Mouse (Mus musculus) embryo, embryonic 10.5 days (tissue): ENCODE results near the gene Fam19a3.
"Not testable (repeated sequence)": the region's sequence is repeated elsewhere in the genome, so short reads cannot be mapped to it uniquely, and the experiment has no call there.

Experiments used
- DNase-seq: peaks from one replicate; pipeline ENCODE4 v3.0.0-alpha.2; 2015; ENCODE audit warnings: low spot score

The Fam19a3 gene

DNA sequence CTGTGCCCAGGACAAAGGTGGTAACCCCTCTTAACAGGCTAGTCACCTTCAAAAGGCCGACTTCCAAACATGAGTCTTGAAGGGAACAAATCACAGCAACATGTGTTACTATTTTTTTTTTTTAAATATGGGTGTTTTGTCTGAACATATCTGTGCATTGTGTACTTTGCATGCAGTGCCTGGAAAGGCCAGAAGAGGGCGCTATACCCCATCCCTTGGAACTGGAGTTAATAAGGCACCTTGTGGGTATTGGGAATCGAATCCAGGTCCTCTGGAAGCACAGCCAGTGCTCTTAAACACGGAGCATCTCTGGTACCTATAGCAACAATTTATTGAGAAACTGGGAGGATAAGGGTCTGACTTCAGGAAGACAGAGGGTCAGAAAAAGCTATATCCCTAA, 16.6 kb downstream of the Fam19a3 start:
- DNase-seq: peak; percentile 47

DNA sequence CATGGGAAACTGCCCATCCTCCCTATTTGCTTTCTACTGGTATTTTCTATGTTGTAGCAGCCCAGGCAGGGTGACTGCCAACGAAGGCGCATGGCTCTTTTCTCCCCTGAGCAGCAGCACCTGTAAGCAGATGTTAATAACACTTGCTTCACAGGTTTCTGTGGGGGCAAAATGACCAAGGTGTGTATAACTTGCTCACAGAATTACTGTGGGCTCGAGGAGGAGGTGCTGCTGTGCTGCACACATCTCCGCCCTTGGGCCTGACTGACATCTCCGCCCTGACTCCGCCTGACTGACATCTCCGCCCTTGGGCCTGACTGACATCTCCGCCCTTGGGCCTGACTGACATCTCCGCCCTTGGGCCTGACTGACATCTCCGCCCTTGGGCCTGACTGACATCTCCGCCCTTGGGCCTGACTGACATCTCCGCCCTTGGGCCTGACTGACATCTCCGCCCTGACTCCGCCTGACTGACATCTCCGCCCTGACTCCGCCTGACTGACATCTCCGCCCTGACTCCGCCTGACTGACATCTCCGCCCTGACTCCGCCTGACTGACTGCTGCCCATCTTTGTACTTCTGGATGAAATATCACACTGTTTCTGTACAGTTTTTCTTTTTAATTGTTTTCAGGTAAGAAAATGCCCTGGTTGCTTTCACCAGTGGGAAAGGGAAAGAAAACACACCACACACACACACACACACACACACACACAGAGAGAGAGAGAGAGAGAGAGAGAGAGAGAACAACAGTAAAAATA, 19.4 kb downstream of the Fam19a3 start:
- not testable (repeated sequence) for DNase-seq

DNA sequence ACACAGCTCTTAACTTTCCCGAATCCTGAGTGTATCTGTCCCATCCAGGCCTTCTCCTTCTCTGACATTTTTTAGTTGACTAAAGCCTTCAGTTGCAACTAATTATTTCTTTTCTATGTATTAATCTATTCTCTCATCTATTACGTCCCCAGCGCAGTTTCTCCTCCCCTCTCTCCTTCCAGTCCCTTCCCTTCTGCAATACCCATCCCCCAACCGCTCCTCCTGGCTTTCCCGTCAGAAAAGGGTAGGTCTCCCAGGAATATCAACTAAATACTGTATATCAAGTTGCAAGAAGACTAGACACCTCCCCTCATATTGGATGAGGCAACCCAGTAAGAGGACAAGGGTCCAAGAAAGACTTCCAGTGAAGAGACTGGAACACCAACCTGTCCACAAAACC, 22.8 kb downstream of the Fam19a3 start:
- DNase-seq: no peak

DNA sequence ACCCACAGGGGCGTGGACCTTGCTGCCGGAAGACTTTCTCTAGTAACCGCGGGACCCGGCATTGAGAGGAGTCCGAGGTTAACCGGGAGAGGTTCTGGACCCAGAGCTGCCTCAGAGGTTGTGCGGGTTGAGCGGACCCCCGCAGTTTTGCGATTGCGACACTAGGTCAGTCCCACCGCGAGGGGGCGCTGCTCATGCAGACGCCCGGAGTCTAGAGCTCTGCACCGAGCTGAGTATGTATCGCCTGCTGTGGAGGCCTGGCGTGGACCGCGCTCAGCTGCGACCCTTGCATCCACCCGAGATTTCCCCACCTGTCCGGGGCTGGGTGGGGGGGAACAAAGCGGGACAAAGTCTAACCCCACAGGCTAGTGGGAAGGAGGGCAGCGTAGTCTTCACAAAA, 23.2 kb downstream of the Fam19a3 start:
- peak; percentile 91 for DNase-seq

DNA sequence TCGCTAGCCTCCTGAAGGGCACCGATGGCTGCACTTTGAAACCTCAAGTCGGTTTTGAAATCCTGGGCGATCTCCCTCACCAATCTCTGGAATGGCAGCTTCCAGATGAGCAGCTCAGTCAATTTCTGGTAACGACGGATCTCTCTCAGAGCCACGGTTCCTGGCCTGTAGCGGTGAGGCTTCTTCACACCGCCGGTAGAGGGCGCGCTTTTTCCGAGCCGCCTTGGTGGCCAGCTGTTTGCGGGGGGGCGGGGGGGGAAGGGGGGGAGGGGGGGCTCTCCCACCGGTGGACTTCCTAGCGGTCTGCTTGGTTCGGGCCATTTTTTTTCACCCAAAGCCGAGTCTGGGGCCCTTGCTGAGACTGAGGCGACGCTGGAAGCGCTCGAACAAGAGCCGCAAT, 28.8 kb downstream of the Fam19a3 start:
- peak; percentile 50 for DNase-seq

DNA sequence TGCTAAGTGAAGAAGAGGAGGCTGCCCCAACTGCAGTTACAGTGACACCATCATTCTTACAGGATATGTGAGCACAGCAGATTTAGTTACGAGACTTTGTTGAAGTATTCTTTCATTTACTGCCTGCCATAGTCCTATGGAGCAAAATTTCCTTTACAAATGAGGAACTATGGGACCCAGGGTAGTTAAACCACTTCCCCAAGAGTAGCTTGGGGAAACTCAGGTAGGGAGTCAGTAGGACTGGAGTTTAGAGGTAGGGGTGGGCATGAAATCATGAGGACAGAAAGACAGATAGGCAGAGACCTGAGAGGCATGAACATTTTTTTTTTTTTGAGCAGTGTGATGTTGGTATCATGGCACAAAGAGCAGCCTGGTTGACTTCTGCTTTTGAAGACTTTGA, 37.8 kb downstream of the Fam19a3 start:
- no peak for DNase-seq

DNA sequence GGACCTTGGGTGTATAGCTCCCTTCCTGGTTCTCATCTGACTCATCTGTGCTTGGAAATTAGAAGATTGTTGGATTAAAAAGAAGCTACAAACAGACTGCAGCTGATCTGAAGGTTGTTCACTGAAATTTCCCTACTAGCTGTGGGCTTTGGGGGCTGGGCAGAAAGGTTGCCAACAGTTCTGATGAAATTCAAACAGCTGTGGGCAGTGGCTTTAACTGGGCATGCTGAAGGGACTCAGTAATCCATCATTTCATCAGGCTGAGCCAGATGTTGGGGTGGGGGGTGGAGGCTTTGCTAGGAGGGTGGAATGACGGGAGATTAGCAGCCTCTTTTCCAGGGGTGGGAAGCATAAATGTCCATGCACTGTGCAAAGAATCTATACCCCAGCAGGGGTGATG, 38.5 kb downstream of the Fam19a3 start:
- DNase-seq: no peak

DNA sequence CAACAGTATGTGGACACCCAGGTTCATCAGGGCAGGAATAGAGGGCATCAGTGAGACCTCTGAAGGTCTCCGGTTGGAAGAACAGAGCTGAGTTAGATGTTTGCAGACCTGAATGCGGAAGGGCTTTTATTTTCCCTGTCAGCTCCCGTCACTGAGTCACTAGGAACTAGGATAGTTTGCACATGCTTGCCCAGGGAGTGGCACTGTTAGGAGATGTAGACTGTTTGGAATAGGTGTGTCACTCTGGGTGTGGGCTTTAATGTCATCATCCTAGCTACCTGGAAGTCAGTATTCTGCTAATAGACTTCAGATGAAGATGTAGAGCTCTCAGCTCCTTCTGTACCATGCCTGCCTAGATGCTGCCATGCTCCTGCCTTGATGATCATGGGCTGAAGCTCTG, 39.7 kb downstream of the Fam19a3 start:
- DNase-seq: no peak

DNA sequence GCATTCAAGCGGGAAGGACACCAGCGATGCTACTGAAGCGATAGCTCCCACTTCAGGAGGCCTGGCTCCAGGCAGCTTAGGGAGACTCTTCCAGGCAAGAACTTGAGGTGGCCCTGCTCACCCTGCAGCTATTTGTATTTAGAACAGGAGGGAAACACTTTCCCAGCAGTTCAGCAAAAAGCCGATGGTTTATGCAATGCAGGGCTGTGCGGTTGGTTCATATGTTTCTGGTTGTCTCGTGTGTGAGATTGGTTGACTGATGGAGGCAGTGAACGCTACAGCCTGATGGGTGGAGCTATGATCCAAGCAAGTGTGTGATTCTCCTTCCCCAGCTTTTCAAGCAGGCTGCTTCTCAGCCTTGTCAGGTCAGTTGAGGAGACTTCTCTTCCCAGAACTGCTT, 47.0 kb downstream of the Fam19a3 start:
- DNase-seq: no peak

DNA sequence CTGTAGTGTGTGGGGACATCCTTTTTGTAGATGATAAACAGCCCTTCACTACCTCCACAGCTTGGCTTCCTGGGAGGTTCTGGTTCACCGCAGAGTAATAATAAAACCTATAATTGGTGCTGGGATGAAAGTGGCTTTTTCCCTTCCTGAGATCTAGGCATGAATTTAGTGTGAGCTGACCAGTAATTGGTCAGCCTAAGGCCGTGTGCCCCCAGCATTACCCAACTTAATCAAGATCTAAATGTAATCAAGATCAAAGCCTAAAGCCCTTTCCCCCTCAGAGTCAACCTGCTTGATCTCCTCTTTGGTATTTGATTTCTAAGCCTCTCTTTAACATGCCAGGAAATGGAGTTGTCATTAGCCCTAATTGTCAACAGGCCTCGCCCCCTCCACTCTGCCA, 48.7 kb downstream of the Fam19a3 start:
- DNase-seq: peak; percentile 8

DNA sequence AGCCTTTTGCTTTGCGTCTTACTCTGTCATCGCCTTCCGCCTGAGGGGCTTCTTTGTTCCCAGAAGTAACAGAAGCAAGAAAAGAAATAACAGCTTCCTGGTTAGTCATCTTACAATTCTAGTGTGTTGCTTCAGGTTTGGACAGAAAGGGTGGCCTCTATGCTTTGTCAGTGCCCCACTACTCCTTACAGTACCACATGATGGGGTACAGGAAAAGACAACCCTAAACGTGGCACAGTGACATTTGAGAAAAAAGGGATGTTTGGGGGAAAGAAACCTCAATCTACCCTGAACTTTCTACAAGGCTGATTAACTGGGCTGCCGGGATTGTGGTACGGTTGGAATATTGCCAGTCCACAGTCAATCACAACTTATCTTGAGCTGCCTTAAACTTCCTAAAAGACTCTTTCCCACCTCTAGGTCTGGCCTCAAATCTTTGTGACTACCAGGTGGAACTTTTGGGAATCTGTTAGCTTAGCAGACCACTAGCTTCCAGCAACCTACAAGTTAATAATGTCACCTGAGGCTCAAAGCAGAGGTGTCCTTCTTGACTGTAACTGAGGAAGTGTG, 52.3 kb downstream of the Fam19a3 start:
- DNase-seq: no peak
